Mouse (Mus musculus) kidney, postnatal 0 days (tissue): ENCODE results near the gene Sec16a. TPM values are rescaled to one million over a fixed set of nuclear protein-coding genes. Genes with fewer than 3 reads are reported as not detected.

Experiments used
- ATAC-seq: fragments of 200-750 bp; cut with Nextera tagmentation; replicated peaks from 2 replicates; pipeline ENCODE4 v1.8.0; 2017; ENCODE audit warnings: low read depth, moderate number of reproducible peaks, moderate TSS enrichment, moderate library complexity; ENCODE audit not compliant: low FRiP score
- DNase-seq: peaks from one replicate; pipeline ENCODE4 v3.0.0-alpha.2; 2016; ENCODE audit warnings: low spot score
- H3K27ac ChIP-seq: fragments of 300-500 bp; sonication (generic); 2 replicates; pipeline ENCODE4 v1.5.1; 2014; ENCODE audit warnings: mild to moderate bottlenecking
- H3K27me3 ChIP-seq: fragments of 300-500 bp; sonication (generic); 2 replicates; pipeline ENCODE4 v1.6.1; 2014; ENCODE audit warnings: low read length, mixed read lengths; ENCODE audit not compliant: insufficient read depth
- H3K36me3 ChIP-seq: fragments of 300-500 bp; sonication (generic); 2 replicates; pipeline ENCODE4 v1.6.1; 2014; ENCODE audit warnings: low read length, mixed read lengths; ENCODE audit not compliant: insufficient read depth
- H3K4me1 ChIP-seq: fragments of 300-500 bp; sonication (generic); replicated peaks from 2 replicates; pipeline ENCODE4 v1.6.1; 2014; ENCODE audit warnings: antibody characterized with exemption, low read length, mixed read lengths; ENCODE audit not compliant: insufficient read depth
- H3K4me2 ChIP-seq: fragments of 300-500 bp; sonication (generic); 2 replicates; pipeline ENCODE4 v1.6.1; 2014; ENCODE audit warnings: mild to moderate bottlenecking, low read length, moderate library complexity, mixed read lengths
- H3K4me3 ChIP-seq: fragments of 300-500 bp; sonication (generic); replicated peaks from 2 replicates; pipeline ENCODE4 v1.5.1; 2014; ENCODE audit warnings: low read depth, low read length
- H3K9ac ChIP-seq: fragments of 300-500 bp; sonication (generic); 2 replicates; pipeline ENCODE4 v1.6.1; 2014; ENCODE audit warnings: low read depth, low read length
- H3K9me3 ChIP-seq: fragments of 300-500 bp; sonication (generic); replicated peaks from 2 replicates; pipeline ENCODE4 v1.6.1; 2016; ENCODE audit warnings: low read length, inconsistent platforms, mixed read lengths
- CTCF ChIP-seq: IDR thresholded peaks from 2 replicates; pipeline ENCODE4 v1.5.1; 2016; ENCODE audit warnings: antibody characterized with exemption, low read depth, mild to moderate bottlenecking, moderate library complexity
- WGBS: fragments of 180-500 bp; shearing (Covaris S2); extraction: QIAGEN DNeasy Blood & Tissue Kit; methylation state at CpG from one replicate; pipeline ENCODE4 v1.1.7; 2014; 5-methylcytosine and 5-hydroxymethylcytosine counted together
- polyA plus RNA-seq: library from polyadenylated mRNA; unstranded; fragments of >200 nt; fragmentation: Nextera tagmentation; extraction: Ambion mirVana; gene quantifications from 2 replicates; pipeline ENCODE4 v1.2.1, GENCODE M21; 2015

Gene Sec16a
- polyA plus RNA-seq, 1 experiment from 2014 or later, result 16.6 TPM

- ATAC-seq (no peak), DNase-seq (no peak)
- H3K4me3 ChIP-seq, result no peak overlapping the region
- peaks cover 67% of the 10 kb centered on the region for H3K4me1 ChIP-seq
- no peaks in the 10 kb centered on the region for H3K9me3 ChIP-seq
- H3K9ac ChIP-seq, result no peak overlapping the region
- no peak for TF ChIP-seq CTCF
- H3K27ac ChIP-seq, result peak overlapping the region; percentile 85
- WGBS, result 50% methylated on average over 13 of the region's 13 CpGs
- H3K4me2 ChIP-seq, result no peak overlapping the region
- peaks cover 41% of the 10 kb centered on the region for H3K36me3 ChIP-seq
- H3K27me3 ChIP-seq, result no peaks in the 10 kb centered on the region
These were observed 38.3 kb upstream of the Sec16a start for GRCm38 (mm10) chr2:26483230-26483869.

- H3K9ac ChIP-seq, result no peak overlapping the region
- no peak for ATAC-seq
These were observed 37.8 kb upstream of the Sec16a start for GRCm38 (mm10) chr2:26482824-26483223.

GRCm38 (mm10) chr2:26481724-26482495, 36.9 kb upstream of the Sec16a start:
- Histone ChIP-seq H3K4me3 (no peak overlapping the region), H3K9ac (no peak overlapping the region), H3K9me3 (no peaks in the 10 kb centered on the region), H3K27me3 (no peaks in the 10 kb centered on the region), H3K27ac (peak overlapping the region; percentile 85), H3K36me3 (peaks cover 55% of the 10 kb centered on the region), H3K4me2 (no peak overlapping the region), H3K4me1 (peaks cover 52% of the 10 kb centered on the region)
- ATAC-seq (peak; percentile 71), DNase-seq (peak; percentile 76)
- WGBS, result 51% methylated on average over 10 of the region's 10 CpGs
- TF ChIP-seq CTCF, result no peak

More at GRCm38 (mm10) chr2:26482824-26483223, 37.8 kb upstream of the Sec16a start:
- no peak for DNase-seq
- Histone ChIP-seq H3K9me3 (no peaks in the 10 kb centered on the region), H3K36me3 (peaks cover 46% of the 10 kb centered on the region), H3K4me1 (peaks cover 61% of the 10 kb centered on the region), H3K27me3 (no peaks in the 10 kb centered on the region), H3K4me2 (no peak overlapping the region), H3K4me3 (no peak overlapping the region), H3K27ac (peak overlapping the region; percentile 85)
- TF ChIP-seq CTCF, result no peak
- WGBS, result 82% methylated on average over 3 of the region's 3 CpGs

GRCm38 (mm10) chr2:26480911-26481310, 35.9 kb upstream of the Sec16a start:
- Histone ChIP-seq H3K9ac (no peak overlapping the region), H3K27me3 (no peaks in the 10 kb centered on the region), H3K27ac (peak overlapping the region; percentile 74; the same call in 1 of the 2 replicates), H3K4me1 (peaks cover 42% of the 10 kb centered on the region), H3K4me2 (no peak overlapping the region), H3K9me3 (no peaks in the 10 kb centered on the region), H3K4me3 (no peak overlapping the region), H3K36me3 (peaks cover 65% of the 10 kb centered on the region)
- 77% methylated on average over 12 of the region's 12 CpGs for WGBS
- no peak for TF ChIP-seq CTCF
- no peak for DNase-seq
- no peak for ATAC-seq

GRCm38 (mm10) chr2:26478685-26479205, 33.7 kb upstream of the Sec16a start:
- no peak for DNase-seq
- H3K9ac ChIP-seq, result no peak overlapping the region
- H3K36me3 ChIP-seq, result peaks cover 69% of the 10 kb centered on the region
- no peaks in the 10 kb centered on the region for H3K9me3 ChIP-seq
- H3K27me3 ChIP-seq, result no peaks in the 10 kb centered on the region
- no peak for ATAC-seq
- H3K4me2 ChIP-seq, result no peak overlapping the region
- peaks cover 22% of the 10 kb centered on the region for H3K4me1 ChIP-seq
- H3K27ac ChIP-seq, result no peak overlapping the region
- no peak for TF ChIP-seq CTCF
- H3K4me3 ChIP-seq, result no peak overlapping the region
- WGBS, result 95% methylated on average over 2 of the region's 2 CpGs

- no peak overlapping the region for H3K4me3 ChIP-seq
- 0 out of 2 replicates have a peak overlapping the region, but pooled peaks have one; percentile 13 for H3K9ac ChIP-seq
- 93% methylated on average over 7 of the region's 7 CpGs for WGBS
- no peak for DNase-seq
- ATAC-seq, result no peak
- peaks cover 14% of the 10 kb centered on the region for H3K4me1 ChIP-seq
- TF ChIP-seq CTCF, result no peak
- H3K27ac ChIP-seq, result no peak overlapping the region
- H3K27me3 ChIP-seq, result no peaks in the 10 kb centered on the region
- H3K36me3 ChIP-seq, result peaks cover 74% of the 10 kb centered on the region
- no peak overlapping the region for H3K4me2 ChIP-seq
- no peaks in the 10 kb centered on the region for H3K9me3 ChIP-seq
These were observed 32.9 kb upstream of the Sec16a start for GRCm38 (mm10) chr2:26477911-26478310.
